Mouse (Mus musculus): ENCODE data around the gene Rcor2.

The Rcor2 gene

GRCm38 (mm10) chr19:7267091-7267741 lies at the start of gene Rcor2:
TSS of gene Rcor2 (plus strand) at chr19:7267325.
- DNase-seq (ENCODE audit: low spot score in 2 of 2), result no peak

GRCm38 (mm10) chr19:7217926-7218267 lies 49.2 kb upstream of the Rcor2 start:
- DNase-seq (ENCODE audit: low spot score in 2 of 2), result no peak

DNA sequence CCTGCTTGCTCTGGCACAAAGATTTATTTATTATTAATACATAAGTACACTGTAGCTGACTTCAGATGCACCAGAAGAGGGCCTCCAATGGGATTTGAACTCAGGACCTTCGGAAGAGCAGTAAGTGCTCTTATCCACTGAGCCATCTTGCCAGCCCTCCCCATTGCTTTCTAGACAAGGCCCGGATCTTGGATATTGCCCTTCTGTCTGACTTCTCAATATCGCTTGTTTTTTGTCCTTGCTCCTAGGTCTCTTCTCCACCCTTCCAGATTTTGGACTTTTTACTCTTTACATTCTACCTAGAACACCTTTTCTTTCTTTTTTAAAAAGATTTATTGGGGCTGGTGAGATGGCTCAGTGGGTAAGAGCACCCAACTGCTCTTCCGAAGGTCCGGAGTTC lies 48.4 kb upstream of the Rcor2 start:
- DNase-seq (ENCODE audit: low spot score in 2 of 2), result no peak

GRCm38 (mm10) chr19:7222196-7222595 lies 44.9 kb upstream of the Rcor2 start:
- no peak for DNase-seq (ENCODE audit: low spot score in 2 of 2)

- DNase-seq (ENCODE audit: low spot score in 2 of 2), result no peak
Measured at GRCm38 (mm10) chr19:7223488-7223887, 43.6 kb upstream of the Rcor2 start.

DNA sequence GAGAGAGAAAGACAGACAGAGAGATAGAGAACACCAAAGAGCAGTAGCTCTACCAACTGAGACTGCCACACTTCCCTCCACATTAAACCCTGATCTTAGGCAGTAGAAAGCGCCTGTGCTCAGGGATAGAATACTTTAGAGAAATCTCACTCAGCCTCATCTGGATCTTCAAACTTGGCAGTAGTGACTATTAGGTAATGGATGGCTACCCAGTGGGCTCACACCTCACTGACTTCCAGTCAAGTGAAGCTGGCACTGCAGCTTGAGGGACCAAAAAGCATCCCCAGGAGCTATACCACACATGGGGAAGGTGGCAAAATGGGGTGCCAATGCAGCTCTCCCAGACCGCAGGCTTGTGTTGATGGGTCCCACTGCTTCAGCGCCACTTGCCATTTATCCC lies 42.9 kb upstream of the Rcor2 start:
- DNase-seq (ENCODE audit: low spot score in 2 of 2), result no peak

GRCm38 (mm10) chr19:7225096-7225690 lies 41.9 kb upstream of the Rcor2 start:
- no peak for DNase-seq (ENCODE audit: low spot score in 2 of 2)

GRCm38 (mm10) chr19:7226511-7226914 lies 40.6 kb upstream of the Rcor2 start:
- DNase-seq (ENCODE audit: low spot score in 2 of 2), result no peak

- DNase-seq (ENCODE audit: low spot score in 2 of 2), result peak; percentile 80 to 87
Measured at GRCm38 (mm10) chr19:7234537-7235221, 32.4 kb upstream of the Rcor2 start.

- DNase-seq (ENCODE audit: low spot score in 2 of 2), result no peak
Measured at GRCm38 (mm10) chr19:7235461-7235860, 31.7 kb upstream of the Rcor2 start.

GRCm38 (mm10) chr19:7236011-7236410 lies 31.1 kb upstream of the Rcor2 start:
- DNase-seq (ENCODE audit: low spot score in 2 of 2), result no peak

GRCm38 (mm10) chr19:7236742-7237141 lies 30.4 kb upstream of the Rcor2 start:
- no peak for DNase-seq (ENCODE audit: low spot score in 2 of 2)

- no peak for DNase-seq (ENCODE audit: low spot score in 2 of 2)
Measured at GRCm38 (mm10) chr19:7239574-7239973, 27.6 kb upstream of the Rcor2 start.

GRCm38 (mm10) chr19:7240291-7240690 lies 26.8 kb upstream of the Rcor2 start:
- DNase-seq (ENCODE audit: low spot score in 2 of 2), result no peak

DNA sequence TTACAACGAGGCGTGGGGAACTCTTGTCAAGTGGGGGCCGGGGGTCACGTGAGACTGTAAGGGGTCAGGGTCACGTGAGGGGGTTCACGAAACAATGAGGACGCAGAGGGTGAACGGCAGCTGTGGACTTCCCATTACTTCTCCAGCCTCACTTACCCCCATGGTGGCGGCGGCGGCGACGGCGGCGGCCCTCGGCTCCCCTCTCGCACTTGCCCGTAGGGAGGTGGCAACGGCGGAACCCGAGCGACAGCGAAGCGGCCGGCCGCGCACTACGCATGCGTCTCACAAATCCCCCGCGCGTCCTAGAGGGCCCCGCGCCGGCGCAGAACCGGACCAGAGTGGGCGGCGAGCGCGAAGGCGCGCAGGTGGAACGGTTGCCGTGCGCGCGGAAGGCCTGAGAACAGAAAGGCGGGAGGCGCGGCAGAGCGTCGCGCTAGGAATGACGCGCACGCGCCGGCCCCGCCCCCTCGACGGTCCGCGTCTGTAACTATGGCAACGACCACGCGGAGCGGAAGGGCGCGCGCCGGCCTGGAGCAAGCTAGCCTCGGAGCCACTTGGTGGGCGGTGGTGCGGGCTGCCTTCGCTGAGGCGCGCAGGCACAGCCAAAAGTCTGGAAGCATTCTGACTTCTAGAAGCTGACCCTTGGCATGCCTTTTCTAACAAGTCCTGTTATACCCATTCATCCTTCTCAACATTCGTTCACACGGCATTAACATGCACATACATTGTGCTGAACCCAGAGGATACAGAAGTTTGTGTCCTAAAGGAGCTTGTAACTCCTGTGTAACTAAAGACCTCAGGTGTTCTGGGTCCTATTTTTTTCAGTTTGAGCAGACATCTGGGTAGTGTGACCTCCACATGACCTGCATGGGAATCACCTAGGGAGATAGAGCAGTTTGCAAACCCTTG lies 26.1 kb upstream of the Rcor2 start, which contains the start of gene Naa40:
TSS of gene Naa40 (minus strand) at position 402 of the 909 bp plus-strand sequence.
- peak; percentile 92 to 93 for DNase-seq (ENCODE audit: low spot score in 2 of 2)

DNA sequence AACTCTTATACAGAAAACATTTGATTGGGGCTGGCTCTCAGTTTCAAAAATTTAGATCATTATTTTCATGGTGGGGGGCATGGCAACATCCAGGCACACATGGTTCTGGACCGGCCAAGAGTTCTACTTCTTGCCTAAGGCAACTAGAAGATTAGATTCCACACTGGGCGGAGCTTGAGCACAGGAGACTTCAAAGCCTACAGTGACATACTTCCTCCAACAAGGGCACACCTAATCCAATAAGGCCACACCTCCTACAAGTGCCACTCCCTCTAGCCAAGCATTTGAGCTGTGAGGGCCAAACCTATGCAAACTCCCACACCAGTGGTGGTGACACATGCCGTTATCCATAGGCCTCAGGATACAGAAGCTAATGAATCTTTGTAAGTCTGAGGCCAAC lies 21.1 kb upstream of the Rcor2 start:
- DNase-seq (ENCODE audit: low spot score in 2 of 2), result no peak

DNA sequence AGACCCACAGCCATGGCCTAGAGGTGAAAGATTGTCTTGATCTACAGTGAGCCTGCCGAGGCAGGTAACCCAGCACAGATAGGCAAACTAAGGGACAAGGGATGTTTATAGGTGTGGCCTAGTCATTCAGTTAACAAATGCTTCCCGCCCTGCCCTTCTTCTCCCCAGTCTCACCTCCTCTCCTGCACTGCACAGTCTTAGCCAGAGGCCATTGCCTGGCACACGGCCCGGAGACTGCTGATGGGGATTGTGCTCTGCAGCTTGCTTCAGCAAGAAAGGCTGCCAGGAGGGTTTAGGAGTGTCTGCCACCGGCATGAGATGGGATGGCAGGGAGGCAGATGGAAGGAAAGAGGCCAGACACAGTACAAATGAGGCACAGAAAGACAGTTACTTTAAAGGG lies 9.2 kb upstream of the Rcor2 start:
- DNase-seq (ENCODE audit: low spot score in 2 of 2), result no peak

DNA sequence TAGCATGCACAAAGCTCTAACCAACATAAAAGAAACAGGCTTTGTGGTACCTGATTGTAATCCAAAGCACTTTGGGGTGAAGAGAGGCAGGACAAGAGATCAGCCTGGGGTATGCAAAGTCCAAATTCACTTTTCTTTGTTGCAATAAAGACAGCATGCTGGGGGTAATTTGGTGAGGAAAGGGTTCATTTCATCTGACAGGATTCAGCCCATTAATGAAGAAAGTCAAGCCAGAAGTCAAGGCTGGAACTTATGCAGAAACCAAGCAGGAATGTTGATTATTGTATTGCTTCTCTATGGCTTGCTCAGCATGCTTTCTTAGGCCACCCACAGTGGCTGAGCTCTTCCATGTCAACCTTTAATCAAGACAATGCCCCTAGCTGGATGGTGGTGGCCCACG lies 5.6 kb upstream of the Rcor2 start:
- no peak for DNase-seq (ENCODE audit: low spot score in 2 of 2)

DNA sequence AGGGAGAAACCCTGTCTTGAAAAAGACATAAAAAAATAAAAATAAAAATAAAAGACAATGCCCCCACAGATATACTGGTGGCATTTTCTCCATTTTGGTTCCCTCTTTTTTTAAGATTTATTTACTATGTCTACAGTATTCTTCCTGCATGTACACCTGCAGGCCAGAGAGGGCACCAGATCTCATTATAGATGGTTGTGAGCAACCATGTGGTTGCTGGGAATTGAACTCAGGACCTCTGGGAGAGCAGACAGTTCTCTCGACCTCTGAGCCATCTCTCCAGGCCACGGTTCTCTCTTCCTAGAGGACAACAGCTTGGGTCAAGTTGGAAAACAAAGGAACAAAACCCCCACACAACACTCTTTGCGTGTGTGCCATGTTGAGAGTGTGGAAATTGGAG lies 5.2 kb upstream of the Rcor2 start:
- no peak for DNase-seq (ENCODE audit: low spot score in 2 of 2)

GRCm38 (mm10) chr19:7262592-7262991 lies 4.5 kb upstream of the Rcor2 start:
- no peak for DNase-seq (ENCODE audit: low spot score in 2 of 2)

DNA sequence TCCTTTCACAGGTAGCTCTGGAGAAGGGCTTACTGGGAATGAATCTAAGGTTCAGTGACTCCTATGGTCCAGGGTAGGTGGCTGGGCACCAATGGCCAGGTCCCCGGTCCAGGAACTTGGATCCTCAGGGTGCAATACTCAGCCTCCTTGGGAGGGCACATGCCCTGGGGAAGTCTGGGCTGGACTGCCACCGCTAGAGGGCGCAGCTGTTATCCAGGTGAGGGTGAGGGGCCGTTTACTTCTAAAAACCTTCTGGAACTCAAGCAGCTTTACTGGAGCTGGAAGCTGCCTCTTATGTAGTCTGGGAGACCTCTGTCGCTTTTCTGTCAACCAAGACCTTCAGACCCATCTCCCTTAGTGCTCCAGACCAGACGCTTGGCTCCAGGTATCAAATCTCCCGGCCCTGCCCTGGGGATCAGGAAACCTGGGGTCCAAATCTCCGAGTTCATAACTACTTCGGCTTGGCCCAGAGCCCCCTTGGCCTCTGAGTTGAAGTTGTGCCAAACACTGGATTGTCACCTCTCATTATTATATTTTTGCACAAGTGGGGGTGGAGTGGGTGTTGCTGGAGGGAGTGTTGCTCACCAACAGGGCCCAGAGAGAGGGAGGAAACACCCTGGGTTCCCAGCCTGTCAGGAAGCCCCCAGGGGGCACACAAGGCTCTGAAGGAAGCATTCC lies 2.9 kb upstream of the Rcor2 start:
- peak; percentile 71 to 78 for DNase-seq (ENCODE audit: low spot score in 2 of 2)
